Mouse (Mus musculus) kidney, adult 9 months (tissue): ENCODE measurements at regions not wholly inside any gene's neighbourhood (a gene's known extent, or its start where the extent isn't known, plus 50 kb on each side); places are given as distances from the start of the nearest gene placed in this dataset.

Experiments
- DNase-seq: peaks from one replicate; pipeline ENCODE4 v3.0.0; 2022

GRCm38 (mm10) chr13:62293331-62293730 lies 89.6 kb downstream of the Gm3604 start:
- DNase-seq = peak; percentile 38

- no peak for DNase-seq
Observed at GRCm38 (mm10) chr13:62286891-62287290, 96.1 kb downstream of the Gm3604 start.
